Mouse (Mus musculus) splenic B cell, adult 2 months (primary cell): ENCODE results near the gene Angptl2.

Source experiments
- DNase-seq: peaks from one replicate; pipeline ENCODE4 v3.0.0-alpha.2; 2011; ENCODE audit warnings: low read depth, low spot score
- H3K27me3 ChIP-seq: 2 replicates; pipeline ENCODE4 v1.6.1; 2012; ENCODE audit warnings: mild to moderate bottlenecking, low read length, moderate library complexity, mixed read lengths; ENCODE audit not compliant: control insufficient read depth, poor library complexity, insufficient read depth, severe bottlenecking
- H3K36me3 ChIP-seq: 2 replicates; pipeline ENCODE4 v1.6.1; 2012; ENCODE audit warnings: mild to moderate bottlenecking, low read length, moderate library complexity, mixed read lengths; ENCODE audit not compliant: control insufficient read depth, poor library complexity, insufficient read depth, severe bottlenecking

Gene Angptl2

DNA sequence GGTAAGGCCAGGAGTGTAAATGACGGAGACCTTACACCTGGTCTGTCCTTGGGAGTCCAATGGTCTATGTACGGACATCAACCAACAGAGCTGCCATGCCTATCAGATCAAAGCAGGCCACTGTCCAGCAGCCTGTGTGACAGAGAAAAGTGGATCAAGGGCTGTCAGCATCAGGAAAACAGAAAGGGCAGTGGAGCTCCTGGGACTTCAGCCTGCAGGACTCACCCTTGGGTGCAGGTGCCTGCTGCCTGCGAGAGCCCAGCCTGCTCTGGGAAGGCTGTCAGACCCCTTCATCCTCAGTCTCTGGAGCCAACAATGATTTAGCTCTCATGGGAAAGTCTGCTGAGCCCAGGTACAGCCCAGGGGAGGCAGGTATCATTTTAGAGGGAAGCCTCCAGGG lies 45.6 kb downstream of the Angptl2 start:
- H3K27me3 ChIP-seq: no peaks in the 10 kb centered on the region
- no peak for DNase-seq

DNA sequence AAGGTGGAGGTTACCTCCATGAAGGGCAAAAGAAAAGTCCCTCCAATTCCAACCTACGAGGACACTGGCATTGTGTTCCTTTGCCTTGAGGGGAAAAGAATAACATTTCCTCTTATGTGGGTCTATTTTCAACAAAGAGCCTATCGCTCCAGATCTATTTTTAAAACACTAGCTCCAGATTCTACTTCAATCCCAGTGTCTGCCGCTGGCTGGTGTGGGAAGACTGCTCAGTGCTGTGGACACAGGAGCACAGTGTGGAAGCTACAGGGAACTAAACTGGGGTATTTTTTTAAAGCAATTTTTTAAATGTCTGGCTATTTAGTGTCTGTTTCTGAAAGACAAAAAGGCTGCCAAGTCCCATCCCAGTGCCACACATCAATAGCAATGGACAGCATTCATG lies 49.9 kb downstream of the Angptl2 start:
- DNase-seq: no peak
- H3K36me3 ChIP-seq: peaks cover 3% of the 10 kb centered on the region; the same call in 1 of the 2 replicates

More for the DNA sequence above, 45.6 kb downstream of the Angptl2 start:
- H3K36me3 ChIP-seq: peaks cover 3% of the 10 kb centered on the region; the same call in 1 of the 2 replicates

DNA sequence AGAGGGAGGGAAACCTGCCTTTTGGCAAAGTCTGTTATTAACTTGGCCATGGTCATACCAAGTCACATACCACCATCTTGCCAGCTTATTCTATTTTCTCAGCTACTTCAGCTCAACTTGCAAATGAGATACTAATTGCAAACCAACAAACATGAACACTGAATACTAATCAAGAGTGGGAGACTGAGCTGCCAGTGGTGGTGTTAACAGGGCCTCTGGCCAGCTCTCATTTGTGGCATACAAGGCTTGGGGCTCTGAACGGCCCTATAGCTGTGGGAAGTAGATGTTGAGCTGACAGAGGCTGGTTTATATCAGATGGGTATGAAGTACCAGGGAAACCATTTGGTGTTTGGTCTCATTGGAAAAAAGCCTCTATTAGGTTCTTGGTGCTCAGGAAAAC lies 51.2 kb downstream of the Angptl2 start:
- no peak for DNase-seq
- Histone ChIP-seq H3K27me3 (no peaks in the 10 kb centered on the region), H3K36me3 (peaks cover 2% of the 10 kb centered on the region; the same call in 1 of the 2 replicates)

More for the DNA sequence above, 49.9 kb downstream of the Angptl2 start:
- H3K27me3 ChIP-seq: no peaks in the 10 kb centered on the region

DNA sequence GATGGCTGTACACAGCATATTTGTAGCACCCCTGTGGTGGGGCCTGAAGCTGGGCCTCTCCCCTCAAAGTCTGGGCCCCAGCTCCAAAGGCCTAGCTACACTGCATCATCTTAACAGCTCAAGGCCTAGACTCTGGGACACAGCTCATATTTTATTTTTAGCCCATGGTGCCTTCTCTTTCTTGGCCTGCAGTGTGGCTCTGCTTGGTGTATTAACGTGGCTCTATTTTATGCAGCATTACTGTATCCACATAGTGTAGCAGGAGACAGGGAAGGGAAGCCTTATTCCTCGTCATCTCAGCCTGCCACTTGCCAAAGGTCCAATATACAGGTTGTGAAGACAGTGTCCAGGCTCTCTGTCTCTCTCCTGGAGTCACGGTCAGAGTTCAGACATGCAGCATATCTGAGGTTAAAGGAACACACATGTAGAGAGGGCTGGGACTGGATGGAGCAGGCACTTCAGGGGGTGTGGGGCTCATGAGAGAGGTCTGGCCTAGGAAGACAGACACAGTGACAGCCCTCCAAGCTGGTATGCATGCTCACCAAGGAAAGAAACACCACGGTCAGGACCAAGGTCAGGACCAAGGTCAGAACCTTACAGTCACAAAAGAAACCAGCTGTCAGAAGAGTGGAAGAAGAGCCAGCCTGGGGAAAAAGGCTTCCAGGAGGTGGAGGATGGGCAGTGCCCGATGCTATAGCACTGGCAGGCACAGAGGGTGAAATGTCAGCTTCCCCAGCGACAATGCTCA lies 52.7 kb downstream of the Angptl2 start:
- H3K36me3 ChIP-seq: peaks cover 2% of the 10 kb centered on the region; the same call in 1 of the 2 replicates
- DNase-seq: no peak
- no peaks in the 10 kb centered on the region for H3K27me3 ChIP-seq

DNA sequence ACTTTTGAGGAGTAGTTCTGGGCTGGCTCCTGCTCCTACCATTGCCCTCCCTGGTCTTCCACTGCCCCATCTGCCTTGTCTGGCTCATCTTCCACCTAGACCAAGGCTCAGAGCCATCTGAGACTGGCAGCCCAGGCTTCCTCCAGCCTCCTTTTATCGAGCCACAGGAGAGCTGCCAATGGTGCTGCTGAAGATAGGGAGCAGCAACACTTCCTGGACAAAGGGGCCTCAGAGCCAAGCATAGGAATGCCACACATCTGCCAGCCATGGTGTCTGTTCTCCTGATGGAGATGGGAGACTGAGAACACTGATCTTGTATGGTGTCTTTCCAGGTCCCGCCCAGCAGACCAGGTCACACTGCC lies 53.2 kb downstream of the Angptl2 start:
- no peak for DNase-seq
- Histone ChIP-seq H3K36me3 (peaks cover 2% of the 10 kb centered on the region; the same call in 1 of the 2 replicates), H3K27me3 (no peaks in the 10 kb centered on the region)

DNA sequence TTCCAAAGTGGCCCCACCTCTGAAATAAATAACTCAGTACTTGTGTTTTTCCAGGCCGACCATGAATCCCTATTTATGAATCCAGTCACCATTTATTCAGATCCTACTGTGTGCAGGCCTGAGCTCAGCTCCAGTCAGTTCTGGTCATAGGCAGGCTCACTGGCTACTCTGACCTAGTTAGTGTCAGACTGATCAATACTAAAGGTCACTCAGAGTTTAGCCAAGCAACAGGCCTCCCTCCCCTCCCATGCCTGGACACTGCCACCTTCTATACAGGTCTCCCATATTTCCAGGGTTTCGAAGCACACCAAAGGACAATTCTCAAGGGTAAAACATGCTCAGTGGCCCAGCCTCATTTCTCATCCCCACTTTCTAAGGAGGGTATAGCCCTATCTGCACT lies 54.7 kb downstream of the Angptl2 start:
- no peak for DNase-seq
- no peaks in the 10 kb centered on the region for H3K27me3 ChIP-seq

DNA sequence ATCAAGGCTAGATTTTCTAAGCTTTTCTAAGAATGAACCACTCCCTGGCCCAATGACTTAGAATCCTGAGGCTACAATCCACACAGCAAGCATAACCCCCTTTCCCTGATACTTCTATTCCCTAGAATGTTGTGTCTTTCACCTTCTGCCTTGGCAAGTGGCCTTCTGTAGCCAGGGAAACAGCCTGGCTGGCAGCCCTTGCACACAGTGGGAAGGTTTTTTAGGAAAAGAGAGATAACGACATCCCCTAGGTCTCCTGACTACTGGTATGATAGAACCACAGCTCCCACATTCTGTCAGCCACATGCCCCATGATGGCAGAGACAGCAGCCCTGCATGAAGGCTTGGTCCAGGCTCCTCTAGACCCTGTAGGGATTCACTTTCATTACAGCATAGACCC lies 55.6 kb downstream of the Angptl2 start:
- no peaks in the 10 kb centered on the region for H3K36me3 ChIP-seq
- no peaks in the 10 kb centered on the region for H3K27me3 ChIP-seq
- DNase-seq: no peak

More for the DNA sequence above, 54.7 kb downstream of the Angptl2 start:
- H3K36me3 ChIP-seq: no peaks in the 10 kb centered on the region

DNA sequence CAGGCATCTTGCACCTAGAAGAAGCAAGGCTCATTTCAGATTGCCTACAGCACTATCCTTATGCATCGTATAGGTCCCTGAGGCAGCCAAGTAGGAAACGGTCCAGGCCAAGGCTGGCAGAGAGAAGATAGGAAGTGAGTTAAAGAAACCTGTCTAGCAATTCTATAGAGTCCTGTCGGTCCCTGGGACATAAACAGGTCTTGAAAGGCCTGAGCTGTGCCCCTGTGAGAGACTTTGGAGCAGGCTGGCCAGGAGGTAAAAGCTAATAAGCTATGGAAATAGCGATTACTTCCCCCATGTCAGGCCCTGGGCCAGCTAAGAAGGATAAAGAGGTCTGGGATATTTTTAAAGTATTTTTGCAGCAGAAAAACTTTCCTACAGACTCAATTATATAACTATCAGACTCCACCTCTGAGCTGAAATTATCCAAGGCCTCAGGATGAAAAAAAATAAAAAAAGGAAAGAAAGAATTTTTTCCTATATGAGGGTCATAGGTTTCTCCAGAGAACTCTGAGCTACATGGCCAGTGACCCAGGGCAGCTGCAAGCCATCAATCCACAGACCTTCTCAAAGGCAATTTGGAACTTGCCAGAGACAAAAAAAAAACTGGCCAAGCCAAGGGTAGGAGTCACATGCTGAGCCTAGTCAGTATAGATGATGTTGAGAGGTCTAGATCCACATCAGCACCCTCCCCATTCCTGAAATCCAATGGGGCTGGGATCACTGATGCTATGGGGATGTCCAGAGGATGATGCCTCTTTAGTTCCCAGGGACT lies 57.0 kb downstream of the Angptl2 start:
- DNase-seq: no peak
- Histone ChIP-seq H3K27me3 (no peaks in the 10 kb centered on the region), H3K36me3 (no peaks in the 10 kb centered on the region)

DNA sequence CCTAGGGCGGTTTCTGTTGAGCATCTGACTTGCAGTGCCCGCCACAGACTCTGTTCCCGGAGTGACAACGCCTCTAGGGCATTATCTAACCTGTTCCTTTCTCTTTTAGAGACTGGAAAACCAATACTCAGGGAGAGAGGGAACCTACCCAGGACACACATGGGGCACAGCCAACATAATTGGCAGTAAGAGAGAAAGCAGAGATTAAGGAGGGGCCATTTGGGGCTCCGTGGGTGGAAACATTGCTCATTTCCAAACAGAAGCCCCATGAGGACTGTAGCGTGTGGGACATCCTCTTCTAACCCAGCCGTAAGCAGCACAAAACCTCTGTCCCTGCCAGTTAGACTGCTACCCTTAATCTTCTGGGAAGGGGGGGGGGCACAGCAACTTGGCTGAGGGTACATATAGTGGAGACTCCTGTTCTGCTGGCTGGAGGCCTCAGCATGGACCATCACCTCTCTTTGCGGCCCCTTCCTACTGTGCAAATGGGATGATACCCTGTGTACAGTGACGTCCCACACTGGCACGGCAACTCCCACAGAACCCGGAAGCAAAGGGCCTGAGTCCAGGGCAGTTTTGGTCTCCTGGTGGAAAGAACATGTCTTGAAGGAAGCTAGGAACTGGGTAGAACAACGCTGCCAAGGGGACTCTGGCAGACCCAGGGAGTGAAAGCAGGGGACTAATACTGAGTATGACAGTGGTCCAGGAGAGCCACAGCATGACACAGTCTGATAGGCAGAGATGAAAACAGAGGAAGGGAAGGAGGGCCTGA lies 59.0 kb downstream of the Angptl2 start:
- DNase-seq: no peak
- no peaks in the 10 kb centered on the region for H3K36me3 ChIP-seq
- H3K27me3 ChIP-seq: no peaks in the 10 kb centered on the region

DNA sequence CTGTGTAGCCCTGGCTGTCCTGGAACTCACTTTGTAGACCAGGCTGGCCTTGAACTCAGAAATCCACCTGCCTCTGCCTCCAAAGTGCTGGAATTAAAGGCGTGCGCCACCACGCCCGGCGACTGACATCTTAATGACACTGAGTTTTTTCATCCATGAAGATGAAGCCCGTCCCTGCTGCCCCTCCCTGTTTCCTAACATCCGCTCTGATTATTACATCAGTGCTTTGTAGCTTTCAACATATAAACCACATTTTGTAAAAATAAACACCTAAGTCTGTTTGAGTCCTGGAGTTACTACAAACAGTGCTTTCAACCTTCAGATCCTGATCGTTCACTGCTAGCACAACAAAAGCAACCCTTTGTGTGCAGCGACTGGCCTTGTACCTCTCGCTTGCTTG lies 63.9 kb downstream of the Angptl2 start:
- H3K27me3 ChIP-seq: no peaks in the 10 kb centered on the region
- DNase-seq: no peak
- H3K36me3 ChIP-seq: peaks cover 2% of the 10 kb centered on the region

DNA sequence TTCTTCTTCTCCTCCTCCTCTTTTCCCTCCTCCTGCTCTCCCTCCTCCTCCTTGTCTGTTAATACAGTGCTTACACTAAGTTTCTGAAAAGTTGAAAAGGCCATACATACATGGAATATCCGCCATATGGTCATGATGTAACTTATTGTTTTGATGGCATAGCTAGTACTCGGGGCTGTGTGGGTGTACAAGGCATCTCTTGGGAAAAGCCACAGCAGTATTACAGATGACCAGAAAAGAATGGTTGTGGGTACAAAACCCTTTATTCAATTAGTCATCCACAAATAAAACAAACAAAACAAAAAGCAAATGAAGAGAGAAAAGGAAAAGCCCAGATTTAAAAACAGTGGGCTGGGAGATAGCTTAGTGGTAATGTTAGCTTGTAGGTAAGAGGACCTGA lies 64.7 kb downstream of the Angptl2 start:
- peaks cover 2% of the 10 kb centered on the region for H3K36me3 ChIP-seq
- DNase-seq: no peak

DNA sequence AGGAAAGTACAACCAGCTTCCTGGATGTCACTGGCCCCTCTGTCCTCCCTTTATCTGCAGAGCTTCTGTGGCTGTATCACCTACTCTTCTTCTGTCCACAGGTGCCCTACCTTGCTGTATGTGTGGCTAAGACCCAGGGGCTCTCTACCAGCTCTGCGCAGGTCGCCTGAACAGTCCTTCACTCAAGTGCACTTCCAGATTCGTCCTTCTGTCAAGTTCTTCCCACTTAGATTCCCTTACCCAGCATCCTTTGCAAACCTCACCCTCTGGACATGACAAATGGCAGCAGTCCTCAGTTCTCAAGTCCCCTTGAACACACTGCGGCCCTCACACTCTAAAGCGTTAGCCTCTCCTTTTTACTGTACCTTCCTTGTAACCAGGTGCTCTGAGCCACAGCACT lies 65.9 kb downstream of the Angptl2 start:
- DNase-seq: no peak
- Histone ChIP-seq H3K27me3 (no peaks in the 10 kb centered on the region), H3K36me3 (peaks cover 2% of the 10 kb centered on the region)

More for the DNA sequence above, 64.7 kb downstream of the Angptl2 start:
- no peaks in the 10 kb centered on the region for H3K27me3 ChIP-seq

DNA sequence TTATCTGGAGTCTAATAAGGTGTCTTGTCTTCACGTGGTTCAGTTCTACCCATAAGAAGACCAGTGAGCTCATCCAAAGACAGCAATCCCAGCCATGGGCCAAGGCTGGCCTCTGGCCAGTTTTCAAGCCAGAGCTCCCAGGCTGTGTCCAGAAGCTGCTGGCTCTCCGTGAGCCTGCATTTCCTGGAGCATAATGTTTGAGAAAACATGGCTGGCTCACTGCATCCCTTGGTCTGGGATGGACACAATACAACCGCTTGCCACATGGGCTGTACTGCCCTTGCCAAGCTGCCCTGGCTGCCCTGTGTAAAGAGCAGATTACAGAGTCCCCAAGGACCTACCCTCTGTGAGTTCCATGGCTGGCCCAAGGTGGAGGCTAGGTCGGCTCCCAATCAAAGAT lies 67.0 kb downstream of the Angptl2 start:
- H3K36me3 ChIP-seq: peaks cover 2% of the 10 kb centered on the region
- H3K27me3 ChIP-seq: no peaks in the 10 kb centered on the region
- no peak for DNase-seq

DNA sequence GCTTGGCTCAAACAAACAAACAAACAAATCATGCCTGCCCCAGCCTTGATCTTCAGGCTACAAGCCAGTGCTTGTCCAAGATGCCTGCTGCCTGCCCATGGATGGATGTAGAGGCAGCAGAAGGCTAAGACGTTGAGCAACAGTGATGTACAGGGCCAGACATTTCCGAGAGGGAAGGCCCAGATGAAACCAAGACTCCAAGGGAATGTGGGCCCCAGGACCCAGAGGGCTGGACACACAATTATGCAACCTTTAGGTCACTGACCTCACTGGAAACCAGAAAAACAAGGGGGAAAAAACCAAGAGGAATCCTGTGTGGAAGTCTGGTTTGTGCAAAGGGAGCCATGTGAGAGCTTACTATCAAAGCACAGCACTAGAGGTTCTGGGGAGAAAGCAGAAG lies 67.8 kb downstream of the Angptl2 start:
- Histone ChIP-seq H3K27me3 (no peaks in the 10 kb centered on the region), H3K36me3 (peaks cover 2% of the 10 kb centered on the region)
- no peak for DNase-seq

DNA sequence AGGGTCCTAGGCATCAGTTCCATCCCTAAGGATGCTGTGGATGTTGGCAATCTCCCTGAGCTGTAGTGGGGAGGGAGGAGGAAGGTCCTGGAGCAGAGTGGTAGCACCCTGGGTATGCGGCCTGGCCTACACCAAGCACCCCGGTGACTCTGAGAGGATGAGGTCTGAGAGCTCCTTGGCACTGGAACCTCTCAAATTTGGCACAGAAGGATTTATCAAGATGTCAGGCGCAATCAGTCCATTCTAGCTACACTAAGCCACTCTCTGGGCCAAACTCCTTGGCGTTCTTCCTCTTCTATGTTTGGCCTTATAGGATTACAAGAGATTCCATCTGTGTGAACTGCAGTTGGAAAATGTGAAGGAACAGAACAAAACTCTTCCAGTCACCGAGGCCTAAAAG lies 73.0 kb downstream of the Angptl2 start:
- DNase-seq: no peak
- Histone ChIP-seq H3K27me3 (no peaks in the 10 kb centered on the region), H3K36me3 (no peaks in the 10 kb centered on the region)
